Mouse (Mus musculus) myocyte (in vitro differentiated cells): ENCODE results near the gene Agpat1.

Experiments used
- E2F4 ChIP-seq: IDR thresholded peaks from one replicate; pipeline ENCODE4 v1.6.1; 2011; ENCODE audit warnings: mild to moderate bottlenecking, control low read depth, moderate library complexity; ENCODE audit not compliant: insufficient read depth
- MAX ChIP-seq: IDR thresholded peaks from one replicate; pipeline ENCODE4 v1.6.1; 2011; ENCODE audit warnings: low read depth, mild to moderate bottlenecking, control low read depth
- POLR2A ChIP-seq: IDR thresholded peaks from one replicate; pipeline ENCODE4 v1.6.1; 2011; ENCODE audit warnings: low read depth, mild to moderate bottlenecking, control low read depth, moderate library complexity; ENCODE audit not compliant: insufficient read length
- POLR2AphosphoS2 ChIP-seq: IDR thresholded peaks from one replicate; pipeline ENCODE4 v1.6.1; 2011; ENCODE audit warnings: low read depth, control low read depth; ENCODE audit not compliant: insufficient read length
- SRF ChIP-seq: IDR thresholded peaks from one replicate; pipeline ENCODE4 v1.6.1; 2011; ENCODE audit warnings: low read depth; ENCODE audit not compliant: control insufficient read depth, insufficient read length
- TCF12 ChIP-seq: IDR thresholded peaks from one replicate; pipeline ENCODE4 v1.6.1; 2011; ENCODE audit warnings: mild to moderate bottlenecking, control low read depth; ENCODE audit not compliant: poor library complexity, insufficient read depth, severe bottlenecking
- USF1 ChIP-seq: IDR thresholded peaks from one replicate; pipeline ENCODE4 v1.6.1; 2011; ENCODE audit warnings: low read depth, mild to moderate bottlenecking, control low read depth, moderate library complexity

DNA sequence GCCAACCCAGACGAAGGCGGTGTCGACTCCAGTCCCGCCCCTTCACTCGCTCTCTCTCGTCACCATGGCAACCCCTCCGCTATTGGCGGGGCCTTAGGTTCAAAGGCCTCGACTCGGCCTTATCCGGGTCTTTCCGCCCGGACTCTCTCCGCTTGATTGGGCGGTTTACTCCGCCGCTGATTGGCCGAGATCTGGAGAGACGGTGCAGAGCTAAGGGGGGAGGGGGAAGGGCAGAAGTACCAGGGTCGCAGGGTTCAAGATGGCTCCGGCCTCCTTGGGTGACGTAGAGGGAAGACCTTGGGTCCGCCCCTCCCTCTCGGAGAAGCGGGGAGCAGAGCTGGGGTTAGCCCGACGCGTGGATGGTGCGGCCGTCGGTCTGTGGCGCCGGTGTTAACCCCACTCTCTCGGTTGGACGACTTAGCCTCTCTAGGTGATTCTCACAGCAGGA is at the start of gene Agpat1:
- TF ChIP-seq POLR2A (peak; percentile 97), SRF (peak; percentile 92), USF1 (no peak), MAX (no peak), E2F4 (peak; percentile 28), TCF12 (no peak), POLR2AphosphoS2 (peak; percentile 95)
